Mouse (Mus musculus) neural tube, embryonic 12.5 days (tissue): ENCODE results near the gene Smarcd2. TPM values are rescaled to one million over a fixed set of nuclear protein-coding genes. Genes with fewer than 3 reads are reported as not detected.

ENCODE experiments used
- ATAC-seq: fragments of 200-750 bp; cut with Nextera tagmentation; 2 replicates; pipeline ENCODE4 v1.8.0; 2017; ENCODE audit warnings: low read depth, mild to moderate bottlenecking, moderate TSS enrichment, moderate library complexity; ENCODE audit not compliant: low FRiP score
- H3K27ac ChIP-seq: fragments of 300-500 bp; sonication (generic); 2 replicates; pipeline ENCODE4 v1.5.1; 2016
- H3K27me3 ChIP-seq: fragments of 300-500 bp; sonication (generic); replicated peaks from 2 replicates; pipeline ENCODE4 v1.6.1; 2016; ENCODE audit warnings: mild to moderate bottlenecking
- H3K36me3 ChIP-seq: fragments of 300-500 bp; sonication (generic); 2 replicates; pipeline ENCODE4 v1.6.1; 2016; ENCODE audit warnings: mild to moderate bottlenecking
- H3K4me1 ChIP-seq: fragments of 300-500 bp; sonication (generic); 2 replicates; pipeline ENCODE4 v1.6.1; 2016
- H3K4me2 ChIP-seq: fragments of 300-500 bp; sonication (generic); replicated peaks from 2 replicates; pipeline ENCODE4 v1.6.1; 2016; ENCODE audit warnings: mild to moderate bottlenecking
- H3K4me3 ChIP-seq: fragments of 300-500 bp; sonication (generic); 2 replicates; pipeline ENCODE4 v1.5.1; 2016
- H3K9ac ChIP-seq: fragments of 300-500 bp; sonication (generic); 2 replicates; pipeline ENCODE4 v1.6.1; 2016; ENCODE audit warnings: mild to moderate bottlenecking
- H3K9me3 ChIP-seq: fragments of 300-500 bp; sonication (generic); 2 replicates; pipeline ENCODE4 v1.6.1; 2016; ENCODE audit warnings: mild to moderate bottlenecking
- WGBS: fragments of 180-500 bp; shearing (Covaris S2); methylation state at CpG from one replicate; pipeline ENCODE4 v1.1.7; 2016; 5-methylcytosine and 5-hydroxymethylcytosine counted together
- polyA plus RNA-seq: library from polyadenylated mRNA; unstranded; fragments of >200 nt; fragmentation: Nextera tagmentation; extraction: Ambion mirVana; gene quantifications from 2 replicates; pipeline ENCODE4 v1.2.1, GENCODE M21; 2016

Gene Smarcd2
- 38.4 and 40.7 TPM in 2 replicates for polyA plus RNA-seq

- Histone ChIP-seq H3K9ac (peak within 1 kb of the TSS; percentile 95), H3K27me3 (no peaks in the 10 kb centered on the region), H3K4me1 (peaks cover 37% of the 10 kb centered on the region), H3K4me3 (peak within 1 kb of the TSS; percentile 94), H3K27ac (peak within 1 kb of the TSS; percentile 72), H3K9me3 (no peaks in the 10 kb centered on the region), H3K36me3 (no peaks in the 10 kb centered on the region), H3K4me2 (peak within 1 kb of the TSS; percentile 85)
- ATAC-seq: peak; percentile 91
- WGBS: under 1% methylated on average over 72 of the region's 72 CpGs
These were observed at the start of gene Smarcd2 for GRCm38 (mm10) chr11:106272644-106273310. Smarcd2 (minus strand) TSS chr11:106272972.

DNA sequence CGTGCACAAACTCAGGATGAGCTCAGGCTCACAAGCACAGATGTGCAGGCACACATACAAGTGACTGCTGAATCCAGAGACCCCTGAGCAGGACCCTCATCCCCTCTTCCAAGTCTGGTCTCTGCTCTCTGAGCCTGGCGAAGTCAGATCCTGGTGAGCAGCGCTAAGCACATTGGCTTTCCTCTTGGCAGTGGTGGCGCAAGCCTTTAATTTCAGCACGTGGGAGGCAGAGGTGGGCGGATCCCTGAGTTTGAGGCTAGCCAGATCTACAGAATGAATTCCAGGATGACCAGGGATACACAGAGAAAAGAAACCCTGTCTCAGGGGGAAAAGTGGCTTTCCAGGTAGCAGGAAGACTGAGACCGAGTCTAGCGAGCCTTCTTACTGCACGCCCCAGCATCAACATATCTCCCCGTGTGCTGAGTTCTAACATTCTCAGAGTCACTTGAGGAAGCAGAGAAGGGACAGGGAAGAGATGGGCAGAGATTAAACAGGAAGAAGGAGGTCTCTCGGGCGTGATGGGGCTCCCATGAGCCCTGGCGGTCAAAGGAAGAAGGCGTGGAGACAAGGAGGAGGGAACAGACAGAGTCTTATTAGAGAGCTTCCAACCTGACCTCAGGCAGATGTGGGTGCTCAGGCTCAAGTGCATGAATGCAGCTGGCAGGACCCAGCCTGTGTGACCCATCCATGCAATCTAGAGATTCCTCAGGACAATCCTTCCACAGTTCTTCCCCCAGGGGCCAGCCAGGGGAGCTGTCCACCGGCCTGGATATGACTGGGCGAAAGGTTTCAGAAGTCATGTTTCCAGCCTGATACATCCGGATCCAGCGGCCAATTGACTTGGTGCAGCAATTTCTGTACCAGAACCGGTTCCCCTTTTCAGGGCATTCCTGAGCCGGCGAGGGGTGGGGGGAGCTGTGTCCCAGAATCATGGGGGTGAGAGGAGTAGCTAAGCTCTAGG is 45.9 kb upstream of the Smarcd2 start:
- 80% methylated on average over 21 of the region's 21 CpGs for WGBS
- Histone ChIP-seq H3K4me2 (no peak overlapping the region), H3K9ac (no peak overlapping the region), H3K27me3 (no peaks in the 10 kb centered on the region), H3K9me3 (no peaks in the 10 kb centered on the region), H3K4me3 (no peak overlapping the region), H3K36me3 (no peaks in the 10 kb centered on the region), H3K4me1 (no peaks in the 10 kb centered on the region), H3K27ac (no peak overlapping the region)
- ATAC-seq: no peak

GRCm38 (mm10) chr11:106317801-106318200 is 45.0 kb upstream of the Smarcd2 start:
- H3K9me3 ChIP-seq: no peaks in the 10 kb centered on the region
- no peak overlapping the region for H3K27ac ChIP-seq
- H3K4me3 ChIP-seq: no peak overlapping the region
- no peaks in the 10 kb centered on the region for H3K27me3 ChIP-seq
- WGBS: 81% methylated on average over 7 of the region's 7 CpGs
- H3K4me2 ChIP-seq: no peak overlapping the region
- H3K36me3 ChIP-seq: no peaks in the 10 kb centered on the region
- H3K4me1 ChIP-seq: no peaks in the 10 kb centered on the region
- no peak overlapping the region for H3K9ac ChIP-seq
- no peak for ATAC-seq

- Histone ChIP-seq H3K4me2 (no peak overlapping the region), H3K27ac (no peak overlapping the region), H3K4me1 (no peaks in the 10 kb centered on the region), H3K4me3 (no peak overlapping the region), H3K9me3 (no peaks in the 10 kb centered on the region), H3K9ac (no peak overlapping the region), H3K27me3 (no peaks in the 10 kb centered on the region), H3K36me3 (no peaks in the 10 kb centered on the region)
- WGBS: 70% methylated on average over 1 of the region's 1 CpGs
- no peak for ATAC-seq
These were observed 43.6 kb upstream of the Smarcd2 start for GRCm38 (mm10) chr11:106316416-106316815.

DNA sequence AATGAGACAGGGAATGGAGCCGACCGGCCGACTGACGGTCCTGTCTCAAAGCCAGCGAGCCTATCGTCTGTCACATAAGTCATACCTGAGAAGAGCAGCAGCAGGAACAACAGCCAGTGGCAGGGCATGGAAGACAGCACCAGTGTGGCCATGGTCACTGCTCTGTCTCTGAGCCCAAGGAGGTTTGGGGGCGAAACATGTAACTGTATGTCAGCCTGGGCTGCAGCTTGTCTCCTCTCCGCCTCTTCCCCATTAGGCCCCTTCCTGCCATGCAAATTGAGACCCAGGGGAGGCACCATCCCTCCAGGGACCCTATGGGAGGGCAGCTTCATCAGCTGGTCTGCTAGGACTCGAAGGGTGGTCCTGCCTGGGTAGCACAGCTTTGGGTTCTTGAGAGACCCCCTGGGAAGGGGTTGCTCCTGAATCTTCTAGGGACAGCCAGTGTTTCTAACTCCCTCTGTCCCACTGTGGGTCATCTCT is 41.6 kb upstream of the Smarcd2 start, which contains the start of gene Cd79b:
TSS of gene Cd79b (minus strand) at position 430 of the 480 bp plus-strand sequence.
- Histone ChIP-seq H3K4me3 (no peak within 1 kb of the TSS), H3K9me3 (no peaks in the 10 kb centered on the region), H3K4me1 (no peaks in the 10 kb centered on the region), H3K36me3 (no peaks in the 10 kb centered on the region), H3K4me2 (no peak within 1 kb of the TSS), H3K9ac (no peak within 1 kb of the TSS), H3K27ac (no peak within 1 kb of the TSS), H3K27me3 (no peaks in the 10 kb centered on the region)
- 70% methylated on average over 9 of the region's 9 CpGs for WGBS
- no peak for ATAC-seq

GRCm38 (mm10) chr11:106313533-106313932 is 40.8 kb upstream of the Smarcd2 start:
- H3K27ac ChIP-seq: no peak overlapping the region
- WGBS: 75% methylated on average over 5 of the region's 5 CpGs
- no peaks in the 10 kb centered on the region for H3K9me3 ChIP-seq
- no peak for ATAC-seq
- no peaks in the 10 kb centered on the region for H3K27me3 ChIP-seq
- no peak overlapping the region for H3K9ac ChIP-seq
- no peak overlapping the region for H3K4me3 ChIP-seq
- H3K36me3 ChIP-seq: no peaks in the 10 kb centered on the region
- H3K4me1 ChIP-seq: no peaks in the 10 kb centered on the region
- no peak overlapping the region for H3K4me2 ChIP-seq

DNA sequence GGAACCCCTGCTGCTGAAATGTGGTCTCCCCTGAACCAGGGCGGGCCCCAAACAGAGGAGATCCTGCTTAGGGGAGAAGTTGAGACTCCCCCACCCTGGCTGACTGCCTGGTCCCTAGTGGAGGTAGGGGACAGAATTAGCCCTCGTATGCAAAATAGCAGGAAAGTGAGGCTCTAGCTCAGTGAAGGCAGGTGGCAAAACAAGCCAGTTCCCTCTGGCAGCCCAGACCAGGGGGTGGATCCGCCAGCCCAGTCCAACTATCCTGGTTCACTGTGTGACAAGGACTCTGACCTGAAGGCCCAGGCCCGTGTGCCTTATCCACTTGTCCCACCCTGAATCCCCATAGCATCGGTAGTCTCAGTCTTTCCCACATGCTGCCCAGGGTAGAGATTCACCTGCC is 37.4 kb upstream of the Smarcd2 start:
- Histone ChIP-seq H3K27ac (no peak overlapping the region), H3K4me3 (no peak overlapping the region), H3K36me3 (no peaks in the 10 kb centered on the region), H3K9me3 (no peaks in the 10 kb centered on the region), H3K4me2 (no peak overlapping the region), H3K27me3 (no peaks in the 10 kb centered on the region), H3K9ac (no peak overlapping the region), H3K4me1 (no peaks in the 10 kb centered on the region)
- 69% methylated on average over 5 of the region's 5 CpGs for WGBS
- no peak for ATAC-seq

- no peak overlapping the region for H3K9ac ChIP-seq
- H3K27me3 ChIP-seq: no peaks in the 10 kb centered on the region
- H3K4me2 ChIP-seq: no peak overlapping the region
- ATAC-seq: no peak
- H3K4me1 ChIP-seq: no peaks in the 10 kb centered on the region
- no peaks in the 10 kb centered on the region for H3K9me3 ChIP-seq
- no peak overlapping the region for H3K4me3 ChIP-seq
- H3K27ac ChIP-seq: no peak overlapping the region
- 85% methylated on average over 11 of the region's 11 CpGs for WGBS
- no peaks in the 10 kb centered on the region for H3K36me3 ChIP-seq
These were observed 35.4 kb upstream of the Smarcd2 start for GRCm38 (mm10) chr11:106308162-106308561.

GRCm38 (mm10) chr11:106307432-106307831 is 34.7 kb upstream of the Smarcd2 start:
- ATAC-seq: no peak
- 88% methylated on average over 5 of the region's 5 CpGs for WGBS
- Histone ChIP-seq H3K27me3 (no peaks in the 10 kb centered on the region), H3K4me2 (no peak overlapping the region), H3K27ac (no peak overlapping the region), H3K36me3 (no peaks in the 10 kb centered on the region), H3K4me3 (no peak overlapping the region), H3K9me3 (no peaks in the 10 kb centered on the region), H3K9ac (no peak overlapping the region), H3K4me1 (no peaks in the 10 kb centered on the region)

GRCm38 (mm10) chr11:106306758-106307157 is 34.0 kb upstream of the Smarcd2 start:
- no peak overlapping the region for H3K4me3 ChIP-seq
- H3K9me3 ChIP-seq: no peaks in the 10 kb centered on the region
- ATAC-seq: no peak
- H3K9ac ChIP-seq: no peak overlapping the region
- no peaks in the 10 kb centered on the region for H3K27me3 ChIP-seq
- no peaks in the 10 kb centered on the region for H3K4me1 ChIP-seq
- WGBS: 87% methylated on average over 9 of the region's 9 CpGs
- H3K27ac ChIP-seq: no peak overlapping the region
- H3K4me2 ChIP-seq: no peak overlapping the region
- H3K36me3 ChIP-seq: no peaks in the 10 kb centered on the region

- no peak overlapping the region for H3K9ac ChIP-seq
- 88% methylated on average over 3 of the region's 3 CpGs for WGBS
- no peaks in the 10 kb centered on the region for H3K4me1 ChIP-seq
- no peaks in the 10 kb centered on the region for H3K27me3 ChIP-seq
- H3K36me3 ChIP-seq: no peaks in the 10 kb centered on the region
- no peak for ATAC-seq
- H3K4me2 ChIP-seq: no peak overlapping the region
- H3K27ac ChIP-seq: no peak overlapping the region
- no peaks in the 10 kb centered on the region for H3K9me3 ChIP-seq
- no peak overlapping the region for H3K4me3 ChIP-seq
These were observed 33.3 kb upstream of the Smarcd2 start for GRCm38 (mm10) chr11:106306065-106306385.

DNA sequence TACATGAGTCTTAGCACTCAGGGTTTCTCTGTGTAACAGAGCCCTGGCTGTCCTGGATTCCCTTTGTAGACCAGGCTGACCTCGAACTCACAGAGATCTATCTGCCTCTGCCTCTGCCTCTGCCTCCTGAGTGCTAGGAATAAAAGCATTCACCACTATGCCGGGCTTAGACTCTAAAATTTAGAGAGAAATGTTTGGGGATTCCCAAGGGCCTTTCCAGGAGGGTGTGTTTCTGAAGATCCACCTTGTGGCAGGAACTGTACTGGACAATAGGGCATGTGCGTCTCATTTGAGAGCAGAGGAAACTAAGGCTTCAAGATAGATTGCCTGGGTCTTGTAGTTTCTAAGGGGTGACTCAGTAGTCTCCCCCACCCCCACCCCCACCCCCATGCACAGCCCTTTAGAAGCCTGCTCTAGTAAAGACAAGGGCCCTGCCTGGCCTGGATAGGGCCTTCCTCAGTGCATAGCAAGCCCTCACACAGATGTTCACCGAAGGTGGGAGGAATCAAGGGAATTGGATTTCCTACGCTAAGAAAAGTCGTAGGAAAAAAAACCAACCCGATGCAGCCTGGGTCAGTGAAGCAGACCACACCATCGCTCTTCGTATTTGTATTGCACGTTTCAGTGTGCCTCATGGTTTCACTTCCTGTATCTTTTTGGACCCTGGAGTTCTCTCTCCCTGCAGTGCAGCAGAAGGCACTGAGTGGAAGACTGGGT is 32.7 kb upstream of the Smarcd2 start:
- Histone ChIP-seq H3K4me2 (no peak overlapping the region), H3K27ac (no peak overlapping the region)
- WGBS: 86% methylated on average over 10 of the region's 10 CpGs

More for the DNA sequence above, 32.7 kb upstream of the Smarcd2 start:
- no peaks in the 10 kb centered on the region for H3K27me3 ChIP-seq
- no peaks in the 10 kb centered on the region for H3K4me1 ChIP-seq
- ATAC-seq: no peak
- H3K36me3 ChIP-seq: no peaks in the 10 kb centered on the region
- H3K9me3 ChIP-seq: no peaks in the 10 kb centered on the region
- H3K4me3 ChIP-seq: no peak overlapping the region
- no peak overlapping the region for H3K9ac ChIP-seq
